ENCODE assay signal across 8 mouse cellular contexts in genomic region chr6:90809077-90809840, GRCm38 (mm10).
DNase-seq lines count a peak whose midpoint lies in the region; ATAC-seq and TF ChIP-seq lines count a peak whose summit lies in the region.

No protein-coding gene starts in this region.

- no peaks in the 10 kb centered on the region for H3K9me3 ChIP-seq in hindbrain, postnatal 0 days (ENCODE audit: low read length)

- H3K27ac ChIP-seq in hindbrain, postnatal 0 days, result peak overlapping the region; percentile 86
- peak overlapping the region; percentile 55 for H3K27ac ChIP-seq in olfactory bulb, adult 2 months (ENCODE audit: insufficient read depth, low read depth, low read length)
- H3K27ac ChIP-seq in kidney, adult 2 months (ENCODE audit: insufficient read depth, low read depth, low read length), result no peak overlapping the region

- peak; percentile 65 to 68 for DNase-seq in right cerebral cortex, adult 2 months (ENCODE audit: low spot score in 2 of 2)
- no peak for DNase-seq in right cerebral cortex, postnatal 4 days
- DNase-seq in frontal cortex, adult 2 months (ENCODE audit: extremely low spot score in 1 of 2, low spot score in 1 of 2), result peak; percentile 41 to 70
- peak; percentile 29 for DNase-seq in hindbrain, postnatal 0 days (ENCODE audit: low spot score)
- no peak for DNase-seq in urinary bladder, adult 18-20 months (ENCODE audit: low spot score in 2 of 2)
- no peak for DNase-seq in gastrocnemius, postnatal 14 days
- DNase-seq in kidney, adult 2 months, result no peak

- 41% methylated on average over 11 of the region's 11 CpGs for WGBS in hindbrain, postnatal 0 days
- whole genome bisulfite sequencing in olfactory bulb, adult 2 months, result 28% methylated on average over 11 of the region's 11 CpGs
- WGBS in kidney, adult 2 months, result 58% methylated on average over 11 of the region's 11 CpGs

- peak overlapping the region; percentile 41 for H3K4me3 ChIP-seq in hindbrain, postnatal 0 days (ENCODE audit: low read length)
- peak overlapping the region; percentile 57 for H3K4me3 ChIP-seq in olfactory bulb, adult 2 months (ENCODE audit: insufficient read depth, low read depth, low read length)
- no peak overlapping the region for H3K4me3 ChIP-seq in kidney, adult 2 months (ENCODE audit: insufficient read depth, low read depth, low read length)

- no peak for TF ChIP-seq POLR2A in olfactory bulb, adult 2 months (IDR thresholded peaks at IDR 0.05; ENCODE audit: insufficient read depth, low read depth, low read length)
- TF ChIP-seq POLR2A in kidney, adult 2 months (IDR thresholded peaks at IDR 0.05; ENCODE audit: low read depth, low read length), result no peak

- H3K9ac ChIP-seq in hindbrain, postnatal 0 days (replicated peaks; ENCODE audit: low read length), result peak overlapping the region; percentile 54

- H3K4me2 ChIP-seq in hindbrain, postnatal 0 days (ENCODE audit: low read depth, low read length), result peak overlapping the region; percentile 60

- ATAC-seq in hindbrain, postnatal 0 days, result no peak

- intact Hi-C loops in gastrocnemius, postnatal 14 days (cut with DNase I; ENCODE audit: low total_unique reads), result no loop called here

- no peak for TF ChIP-seq CTCF in hindbrain, postnatal 0 days (IDR thresholded peaks at IDR 0.05; ENCODE audit: low read depth)
- no peak for TF ChIP-seq CTCF in olfactory bulb, adult 2 months (IDR thresholded peaks at IDR 0.05; ENCODE audit: insufficient read depth, low read depth, low read length)
- no peak for TF ChIP-seq CTCF in kidney, adult 2 months (conservative IDR thresholded peaks at IDR 0.05; ENCODE audit: insufficient read depth, insufficient read length, low read depth, low read length)

- H3K36me3 ChIP-seq in hindbrain, postnatal 0 days (ENCODE audit: insufficient read depth, low read length), result no peaks in the 10 kb centered on the region
- no peaks in the 10 kb centered on the region for H3K36me3 ChIP-seq in kidney, adult 2 months (ENCODE audit: control insufficient read depth, insufficient read depth, low read length)

- peaks cover 56% of the 10 kb centered on the region for H3K4me1 ChIP-seq in hindbrain, postnatal 0 days (ENCODE audit: insufficient read depth, low read length)
- peaks cover 30% of the 10 kb centered on the region for H3K4me1 ChIP-seq in olfactory bulb, adult 2 months (ENCODE audit: control insufficient read depth, insufficient read depth, low read length)
- no peaks in the 10 kb centered on the region for H3K4me1 ChIP-seq in kidney, adult 2 months (ENCODE audit: control insufficient read depth, insufficient read depth, low read length)

- no peaks in the 10 kb centered on the region for H3K27me3 ChIP-seq in hindbrain, postnatal 0 days (ENCODE audit: insufficient read depth, low read length)
- no peaks in the 10 kb centered on the region for H3K27me3 ChIP-seq in kidney, adult 2 months (replicated peaks; ENCODE audit: control insufficient read depth, insufficient read depth, low read length)

Comparison
In these comparisons a context has a peak if more than half of its experiments do, and no peak if none do; other contexts are left out.
1. DNase-seq: peak in right cerebral cortex, adult 2 months (2 of 2), frontal cortex, adult 2 months (2 of 2) and hindbrain, postnatal 0 days (single experiment); none in right cerebral cortex, postnatal 4 days (single experiment), urinary bladder, adult 18-20 months (0 of 2), gastrocnemius, postnatal 14 days (single experiment) and kidney, adult 2 months (single experiment).